Mouse (Mus musculus): Measurements from ENCODE around the gene Vmn1r174. TPM values are rescaled to one million over a fixed set of nuclear protein-coding genes. Genes with fewer than 3 reads are reported as not detected.
"Not testable (repeated sequence)": the region's sequence is repeated elsewhere in the genome, so short reads cannot be mapped to it uniquely, and the experiment has no call there.

The Vmn1r174 gene
- not detected in 2 replicates for polyA plus RNA-seq (2014; fragmentation: Nextera tagmentation; extraction: Ambion mirVana)

DNA sequence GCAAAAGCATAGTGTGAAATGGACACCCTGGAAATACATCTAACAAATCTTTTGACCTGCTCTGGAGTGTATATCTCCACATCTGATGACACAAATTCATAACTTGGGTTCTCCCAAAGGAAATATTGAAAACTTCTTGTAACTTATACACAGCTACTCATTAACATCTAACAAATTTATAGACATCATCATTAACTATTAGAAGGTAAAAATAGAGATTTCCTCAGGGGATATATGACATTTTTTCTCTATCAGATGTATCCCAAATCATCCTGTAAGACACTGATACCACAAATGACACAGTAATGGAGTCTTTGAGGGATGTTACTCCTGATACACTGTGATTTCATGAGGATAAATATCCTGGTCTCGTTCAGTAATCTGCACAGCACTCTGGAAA, at the start of gene Vmn1r174:
Gene Vmn1r174, plus strand, starts transcription at position 301 of the 400 bp plus-strand sequence.
- not testable (repeated sequence) for ATAC-seq (ENCODE audit: insufficient number of reproducible peaks, insufficient read depth, low FRiP score, low read depth); H3K4me2 ChIP-seq (replicated peaks; ENCODE audit: low read depth, low read length); H3K4me1 ChIP-seq (ENCODE audit: control insufficient read depth, insufficient read depth, low read length); H3K36me3 ChIP-seq (ENCODE audit: control insufficient read depth, insufficient read depth, low read length); H3K27me3 ChIP-seq (ENCODE audit: control insufficient read depth, insufficient read depth, low read length); H3K9ac ChIP-seq (replicated peaks; ENCODE audit: low read depth, low read length); H3K27ac ChIP-seq (ENCODE audit: low read length); H3K4me3 ChIP-seq (ENCODE audit: low read depth, low read length); H3K9me3 ChIP-seq (ENCODE audit: control insufficient read depth, low read depth, low read length)
- WGBS = 48% methylated on average over 1 of the region's 1 CpGs

- no peak for ATAC-seq (ENCODE audit: insufficient number of reproducible peaks, insufficient read depth, low FRiP score, low read depth)
- 76% methylated on average over 6 of the region's 6 CpGs for WGBS
- Histone ChIP-seq H3K4me2 (replicated peaks; ENCODE audit: low read depth, low read length) (no peak overlapping the region), H3K27me3 (ENCODE audit: control insufficient read depth, insufficient read depth, low read length) (no peaks in the 10 kb centered on the region), H3K9me3 (ENCODE audit: control insufficient read depth, low read depth, low read length) (peaks cover 1% of the 10 kb centered on the region; the same call in 1 of the 2 replicates), H3K4me3 (ENCODE audit: low read depth, low read length) (no peak overlapping the region), H3K36me3 (ENCODE audit: control insufficient read depth, insufficient read depth, low read length) (no peaks in the 10 kb centered on the region), H3K27ac (ENCODE audit: low read length) (no peak overlapping the region), H3K4me1 (ENCODE audit: control insufficient read depth, insufficient read depth, low read length) (no peaks in the 10 kb centered on the region), H3K9ac (replicated peaks; ENCODE audit: low read depth, low read length) (no peak overlapping the region)
These were observed 32.5 kb downstream of the Vmn1r174 start for GRCm38 (mm10) chr7:23784526-23784925.

- H3K9ac ChIP-seq (replicated peaks; ENCODE audit: low read depth, low read length); H3K4me3 ChIP-seq (ENCODE audit: low read depth, low read length); H3K27ac ChIP-seq (ENCODE audit: low read length); H3K27me3 ChIP-seq (ENCODE audit: control insufficient read depth, insufficient read depth, low read length); H3K4me1 ChIP-seq (ENCODE audit: control insufficient read depth, insufficient read depth, low read length); H3K9me3 ChIP-seq (ENCODE audit: control insufficient read depth, low read depth, low read length); ATAC-seq (ENCODE audit: insufficient number of reproducible peaks, insufficient read depth, low FRiP score, low read depth); H3K36me3 ChIP-seq (ENCODE audit: control insufficient read depth, insufficient read depth, low read length); H3K4me2 ChIP-seq (replicated peaks; ENCODE audit: low read depth, low read length): not testable (repeated sequence)
These were observed 58.5 kb downstream of the Vmn1r174 start, which contains the start of gene Vmn1r175 for GRCm38 (mm10) chr7:23810543-23810942. Vmn1r175 (minus strand) TSS chr7:23810643.

Other genes with a start within 250 kb of the Vmn1r174 start
- not detected in 2 replicates for gene Vmn1r167, start 245.1 kb upstream of the Vmn1r174 start, polyA plus RNA-seq (2014; fragmentation: Nextera tagmentation; extraction: Ambion mirVana)
- gene Vmn1r168, start 212.5 kb upstream of the Vmn1r174 start, polyA plus RNA-seq (2014; fragmentation: Nextera tagmentation; extraction: Ambion mirVana) = not detected in 2 replicates
- gene Vmn1r169, start 176.7 kb upstream of the Vmn1r174 start, polyA plus RNA-seq (2014; fragmentation: Nextera tagmentation; extraction: Ambion mirVana) = not detected in 2 replicates
- not detected in 2 replicates for gene Vmn1r170, start 146.1 kb upstream of the Vmn1r174 start, polyA plus RNA-seq (2014; fragmentation: Nextera tagmentation; extraction: Ambion mirVana)
- gene Vmn1r171, start 121.5 kb upstream of the Vmn1r174 start, polyA plus RNA-seq (2014; fragmentation: Nextera tagmentation; extraction: Ambion mirVana) = not detected in 2 replicates
- not detected in 2 replicates for gene Vmn1r172, start 94.0 kb upstream of the Vmn1r174 start, polyA plus RNA-seq (2014; fragmentation: Nextera tagmentation; extraction: Ambion mirVana)
- gene Vmn1r173, start 51.6 kb upstream of the Vmn1r174 start, polyA plus RNA-seq (2014; fragmentation: Nextera tagmentation; extraction: Ambion mirVana) = not detected in 2 replicates
- gene Vmn1r175, start 58.4 kb downstream of the Vmn1r174 start, polyA plus RNA-seq (2014; fragmentation: Nextera tagmentation; extraction: Ambion mirVana) = not detected in 2 replicates
- gene Vmn1r176, start 85.1 kb downstream of the Vmn1r174 start, polyA plus RNA-seq (2014; fragmentation: Nextera tagmentation; extraction: Ambion mirVana) = not detected in 2 replicates
- not detected in 2 replicates for gene Vmn1r177, start 114.2 kb downstream of the Vmn1r174 start, polyA plus RNA-seq (2014; fragmentation: Nextera tagmentation; extraction: Ambion mirVana)
- not detected in 2 replicates for gene Vmn1r178, start 139.7 kb downstream of the Vmn1r174 start, polyA plus RNA-seq (2014; fragmentation: Nextera tagmentation; extraction: Ambion mirVana)
- not detected in 2 replicates for gene Vmn1r179, start 174.7 kb downstream of the Vmn1r174 start, polyA plus RNA-seq (2014; fragmentation: Nextera tagmentation; extraction: Ambion mirVana)
- gene Vmn1r180, start 198.4 kb downstream of the Vmn1r174 start, polyA plus RNA-seq (2014; fragmentation: Nextera tagmentation; extraction: Ambion mirVana) = not detected in 2 replicates
- not detected in 2 replicates for gene Vmn1r181, start 222.3 kb downstream of the Vmn1r174 start, polyA plus RNA-seq (2014; fragmentation: Nextera tagmentation; extraction: Ambion mirVana)
- not detected in 2 replicates for gene V1rd19, start 249.4 kb downstream of the Vmn1r174 start, polyA plus RNA-seq (2014; fragmentation: Nextera tagmentation; extraction: Ambion mirVana)